Mouse (Mus musculus): ENCODE measurements around the gene Vgf. TPM values are rescaled to one million over a fixed set of nuclear protein-coding genes. Genes with fewer than 3 reads are reported as not detected.
A peak's percentile ranks its signal among the peaks of the same experiment; 100 is the strongest.

Vgf gene
- polyA plus RNA-seq, 1 experiment from 2014 or later: 0.40 TPM

DNA sequence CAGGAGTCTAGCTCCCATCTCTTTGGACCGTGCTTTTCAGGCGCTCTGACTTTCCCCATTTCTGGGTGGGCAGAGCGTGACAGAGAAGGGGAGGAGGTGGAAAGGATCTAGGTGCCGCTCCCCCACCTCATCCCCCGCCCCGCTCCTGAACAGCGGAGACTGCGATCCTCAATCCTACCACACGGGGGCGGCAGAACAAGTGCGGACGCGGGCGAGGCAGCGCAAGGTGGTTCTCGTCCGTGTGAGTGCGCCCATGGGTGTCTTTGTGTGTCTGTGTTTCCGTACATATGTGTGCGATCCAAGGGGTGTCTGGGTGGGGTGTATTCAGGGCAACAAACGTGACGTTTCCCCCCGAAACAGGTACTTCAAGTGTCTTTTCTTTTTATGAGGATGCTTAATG is 1.1 kb upstream of the Vgf start:
- H3K27ac ChIP-seq (ENCODE audit: low read depth, low read length): no peak overlapping the region
- 1% methylated on average over 23 of the region's 23 CpGs for WGBS
- no peak overlapping the region for H3K9ac ChIP-seq (ENCODE audit: low read length)
- no peaks in the 10 kb centered on the region for H3K36me3 ChIP-seq (ENCODE audit: control insufficient read depth, insufficient read depth, low read length)
- peak; percentile 98 for DNase-seq (ENCODE audit: low spot score, missing footprints)
- H3K9me3 ChIP-seq (ENCODE audit: control insufficient read depth, low read length): no peaks in the 10 kb centered on the region
- no peak overlapping the region for H3K4me3 ChIP-seq (ENCODE audit: low read depth, low read length)
- H3K27me3 ChIP-seq (ENCODE audit: control insufficient read depth, insufficient read depth, low read length): peaks cover 49% of the 10 kb centered on the region
- peaks cover 6% of the 10 kb centered on the region; the same call in 1 of the 2 replicates for H3K4me1 ChIP-seq (ENCODE audit: control insufficient read depth, insufficient read depth, low read length)
- no peak overlapping the region for H3K4me2 ChIP-seq
- no peak for ATAC-seq (ENCODE audit: low FRiP score)

DNA sequence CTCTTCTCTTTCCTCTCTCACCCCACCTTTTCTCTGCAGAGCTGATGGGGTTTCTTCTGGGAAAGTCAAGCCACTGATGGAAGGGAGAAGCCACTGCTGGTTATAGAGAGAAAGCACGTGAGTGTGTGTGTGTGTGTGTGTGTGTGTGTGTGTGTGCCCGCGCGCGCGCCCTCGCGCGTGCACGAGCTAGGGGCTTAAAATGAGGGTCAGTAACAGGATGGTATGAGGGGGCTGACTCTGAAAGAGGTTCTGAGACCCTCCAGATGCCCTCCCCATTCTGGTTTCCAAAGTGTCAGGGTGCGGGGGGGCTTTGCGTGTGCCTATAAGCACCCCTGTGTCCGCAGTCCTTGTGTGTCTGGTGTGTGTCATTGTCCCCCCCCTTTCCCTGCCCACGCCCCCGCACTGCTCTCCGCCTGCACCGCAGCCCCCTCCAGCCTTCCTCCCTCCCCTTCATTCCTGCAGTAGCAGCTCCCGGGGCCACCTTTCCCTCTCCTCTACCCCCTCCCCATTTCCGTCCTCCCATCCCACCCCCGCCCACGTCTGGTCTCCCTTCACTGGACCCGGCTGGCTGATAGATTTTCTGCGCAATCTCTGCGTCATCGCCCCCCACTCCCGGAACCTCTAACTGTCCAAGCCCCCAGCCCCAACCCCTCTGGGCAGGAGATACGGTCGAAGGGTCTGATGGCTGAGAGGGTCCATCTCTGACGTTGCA is 2.5 kb downstream of the Vgf start:
- Histone ChIP-seq H3K27ac (ENCODE audit: low read depth, low read length) (no peak overlapping the region), H3K4me1 (ENCODE audit: control insufficient read depth, insufficient read depth, low read length) (peaks cover 28% of the 10 kb centered on the region), H3K9ac (ENCODE audit: low read length) (no peak overlapping the region), H3K36me3 (ENCODE audit: control insufficient read depth, insufficient read depth, low read length) (no peaks in the 10 kb centered on the region), H3K27me3 (ENCODE audit: control insufficient read depth, insufficient read depth, low read length) (peaks cover 73% of the 10 kb centered on the region), H3K9me3 (ENCODE audit: control insufficient read depth, low read length) (no peaks in the 10 kb centered on the region), H3K4me2 (no peak overlapping the region), H3K4me3 (ENCODE audit: low read depth, low read length) (no peak overlapping the region)
- DNase-seq (ENCODE audit: low spot score, missing footprints): no peak
- 4% methylated on average over 29 of the region's 29 CpGs for WGBS
- no peak for ATAC-seq (ENCODE audit: low FRiP score)

DNA sequence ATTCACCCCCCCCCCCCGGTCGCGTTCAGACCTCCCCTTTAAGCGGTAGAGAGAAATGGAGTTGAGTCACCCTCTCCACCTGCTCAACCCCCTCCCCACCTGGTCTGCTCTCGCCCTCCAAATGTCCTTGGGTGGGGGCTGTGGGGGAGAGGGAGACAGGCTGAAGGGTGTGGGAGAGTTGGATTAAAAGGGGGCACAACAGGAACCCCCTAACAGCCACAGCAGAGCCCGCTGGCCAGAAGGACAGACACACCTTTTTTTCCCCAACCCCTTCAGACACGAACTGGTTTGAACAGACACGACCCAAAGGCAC is 3.0 kb downstream of the Vgf start:
- H3K9me3 ChIP-seq (ENCODE audit: control insufficient read depth, low read length): no peaks in the 10 kb centered on the region
- DNase-seq (ENCODE audit: low spot score, missing footprints): no peak
- no peak overlapping the region for H3K9ac ChIP-seq (ENCODE audit: low read length)
- WGBS: 2% methylated on average over 6 of the region's 8 CpGs
- H3K4me1 ChIP-seq (ENCODE audit: control insufficient read depth, insufficient read depth, low read length): peaks cover 28% of the 10 kb centered on the region
- peaks cover 72% of the 10 kb centered on the region for H3K27me3 ChIP-seq (ENCODE audit: control insufficient read depth, insufficient read depth, low read length)
- no peak overlapping the region for H3K27ac ChIP-seq (ENCODE audit: low read depth, low read length)
- peak overlapping the region; percentile 31 for H3K4me3 ChIP-seq (ENCODE audit: low read depth, low read length)
- H3K36me3 ChIP-seq (ENCODE audit: control insufficient read depth, insufficient read depth, low read length): no peaks in the 10 kb centered on the region
- H3K4me2 ChIP-seq: peak overlapping the region; percentile 52
- no peak for ATAC-seq (ENCODE audit: low FRiP score)

DNA sequence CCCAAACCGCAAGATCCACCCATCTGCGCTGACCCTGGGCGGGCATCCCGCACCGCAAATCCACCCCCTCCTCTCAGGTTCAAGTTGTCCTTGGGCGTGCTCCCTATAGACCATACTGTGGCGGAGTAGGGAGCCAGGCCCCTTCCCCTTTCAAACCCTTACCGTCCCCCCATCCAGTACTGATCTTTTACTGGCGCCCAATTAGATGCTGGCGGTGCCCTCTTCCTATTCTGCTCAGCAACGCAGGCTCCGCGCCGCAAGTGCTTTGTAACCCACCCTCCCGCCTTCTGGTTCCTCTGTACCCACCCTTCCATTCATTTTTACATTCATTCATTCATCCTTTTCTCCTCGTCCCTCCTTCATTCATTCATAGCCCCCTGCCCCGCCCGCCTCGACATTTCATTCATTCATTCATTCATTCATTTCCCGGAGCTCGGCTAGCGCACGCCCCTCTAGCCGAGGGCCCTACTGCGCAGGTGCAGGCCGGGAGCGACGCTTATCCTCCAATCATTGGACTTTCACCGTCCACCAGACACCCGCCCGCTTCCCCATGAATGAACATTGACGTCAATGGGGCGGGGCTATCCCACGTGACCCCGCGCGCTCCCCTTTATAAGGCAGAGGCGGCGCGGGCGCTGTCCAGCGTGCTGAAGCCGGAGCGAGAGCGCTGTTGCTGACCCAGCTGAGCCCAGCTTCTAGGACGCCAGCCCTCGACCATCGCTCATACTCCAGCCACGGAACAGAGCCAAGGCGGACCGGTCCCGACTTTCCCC is 3.6 kb downstream of the Vgf start:
- Histone ChIP-seq H3K27ac (ENCODE audit: low read depth, low read length) (no peak overlapping the region), H3K4me3 (ENCODE audit: low read depth, low read length) (peak overlapping the region; percentile 31), H3K36me3 (ENCODE audit: control insufficient read depth, insufficient read depth, low read length) (no peaks in the 10 kb centered on the region), H3K9ac (ENCODE audit: low read length) (peak overlapping the region; percentile 11; the same call in 1 of the 2 replicates), H3K9me3 (ENCODE audit: control insufficient read depth, low read length) (no peaks in the 10 kb centered on the region), H3K4me2 (peak overlapping the region; percentile 52), H3K4me1 (ENCODE audit: control insufficient read depth, insufficient read depth, low read length) (peaks cover 28% of the 10 kb centered on the region), H3K27me3 (ENCODE audit: control insufficient read depth, insufficient read depth, low read length) (peaks cover 66% of the 10 kb centered on the region)
- DNase-seq (ENCODE audit: low spot score, missing footprints): peak; percentile 100
- peak; percentile 77 for ATAC-seq (ENCODE audit: low FRiP score)
- WGBS: under 1% methylated on average over 52 of the region's 52 CpGs

DNA sequence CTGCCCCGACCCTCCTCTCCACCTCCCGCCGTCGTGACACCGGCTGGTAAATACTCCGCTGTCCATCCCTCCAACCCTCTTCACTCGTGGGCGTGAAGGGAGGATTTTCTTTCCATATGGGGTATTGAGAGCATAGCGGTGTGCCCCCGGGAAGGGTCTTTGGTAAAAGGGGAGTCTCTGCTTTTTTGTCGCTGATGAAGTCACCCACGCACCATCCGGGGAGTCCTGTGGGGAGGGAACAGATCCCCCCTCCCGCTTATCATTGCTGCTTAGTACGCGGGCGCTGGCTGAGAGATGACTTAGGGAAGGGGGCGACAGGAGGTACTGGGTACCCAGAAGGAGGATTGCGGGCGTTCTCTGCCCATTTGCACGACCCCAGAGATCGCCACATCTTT is 4.2 kb downstream of the Vgf start:
- Histone ChIP-seq H3K9me3 (ENCODE audit: control insufficient read depth, low read length) (no peaks in the 10 kb centered on the region), H3K4me3 (ENCODE audit: low read depth, low read length) (peak overlapping the region; percentile 31), H3K4me1 (ENCODE audit: control insufficient read depth, insufficient read depth, low read length) (peaks cover 26% of the 10 kb centered on the region), H3K27ac (ENCODE audit: low read depth, low read length) (no peak overlapping the region), H3K36me3 (ENCODE audit: control insufficient read depth, insufficient read depth, low read length) (no peaks in the 10 kb centered on the region), H3K4me2 (peak overlapping the region; percentile 52), H3K27me3 (ENCODE audit: control insufficient read depth, insufficient read depth, low read length) (peaks cover 63% of the 10 kb centered on the region), H3K9ac (ENCODE audit: low read length) (no peak overlapping the region)
- no peak for ATAC-seq (ENCODE audit: low FRiP score)
- DNase-seq (ENCODE audit: low spot score, missing footprints): no peak
- WGBS: 15% methylated on average over 22 of the region's 22 CpGs

DNA sequence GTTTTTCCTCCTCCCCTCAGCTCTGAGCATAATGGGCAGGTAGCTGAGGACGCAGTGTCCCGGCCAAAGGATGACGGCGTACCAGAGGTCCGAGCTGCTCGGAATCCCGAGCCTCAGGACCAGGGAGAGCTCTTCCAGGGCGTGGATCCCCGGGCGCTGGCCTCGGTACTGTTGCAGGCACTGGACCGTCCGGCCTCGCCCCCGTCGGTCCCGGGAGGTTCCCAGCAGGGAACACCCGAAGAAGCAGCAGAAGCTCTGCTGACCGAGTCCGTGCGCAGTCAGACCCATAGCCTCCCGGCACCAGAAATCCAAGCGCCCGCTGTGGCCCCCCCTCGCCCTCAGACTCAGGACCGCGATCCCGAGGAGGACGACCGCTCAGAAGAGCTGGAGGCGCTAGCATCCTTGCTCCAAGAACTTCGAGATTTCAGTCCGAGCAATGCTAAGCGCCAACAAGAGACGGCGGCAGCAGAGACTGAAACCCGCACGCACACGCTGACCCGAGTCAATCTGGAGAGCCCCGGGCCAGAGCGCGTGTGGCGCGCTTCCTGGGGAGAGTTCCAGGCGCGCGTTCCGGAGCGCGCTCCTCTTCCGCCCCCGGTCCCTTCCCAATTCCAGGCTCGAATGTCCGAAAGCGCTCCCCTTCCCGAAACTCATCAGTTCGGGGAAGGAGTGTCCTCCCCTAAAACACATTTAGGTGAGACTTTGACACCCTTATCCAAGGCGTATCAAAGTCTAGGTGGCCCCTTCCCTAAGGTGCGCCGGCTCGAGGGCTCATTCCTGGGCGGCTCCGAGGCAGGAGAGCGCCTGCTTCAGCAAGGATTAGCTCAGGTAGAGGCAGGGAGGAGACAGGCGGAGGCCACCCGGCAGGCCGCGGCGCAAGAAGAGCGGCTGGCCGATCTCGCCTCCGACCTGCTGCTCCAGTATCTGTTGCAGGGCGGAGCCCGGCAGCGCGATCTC is 5.2 kb downstream of the Vgf start:
- Histone ChIP-seq H3K4me2 (peak overlapping the region; percentile 97), H3K27ac (ENCODE audit: low read depth, low read length) (no peak overlapping the region), H3K27me3 (ENCODE audit: control insufficient read depth, insufficient read depth, low read length) (peaks cover 54% of the 10 kb centered on the region), H3K4me1 (ENCODE audit: control insufficient read depth, insufficient read depth, low read length) (peaks cover 26% of the 10 kb centered on the region), H3K9me3 (ENCODE audit: control insufficient read depth, low read length) (no peaks in the 10 kb centered on the region), H3K36me3 (ENCODE audit: control insufficient read depth, insufficient read depth, low read length) (no peaks in the 10 kb centered on the region; the same call in 1 of the 2 replicates), H3K9ac (ENCODE audit: low read length) (peak overlapping the region; percentile 40; the same call in 1 of the 2 replicates), H3K4me3 (ENCODE audit: low read depth, low read length) (peak overlapping the region; percentile 43)
- ATAC-seq (ENCODE audit: low FRiP score) (no peak), DNase-seq (ENCODE audit: low spot score, missing footprints) (peak; percentile 89)
- WGBS: under 1% methylated on average over 78 of the region's 78 CpGs

DNA sequence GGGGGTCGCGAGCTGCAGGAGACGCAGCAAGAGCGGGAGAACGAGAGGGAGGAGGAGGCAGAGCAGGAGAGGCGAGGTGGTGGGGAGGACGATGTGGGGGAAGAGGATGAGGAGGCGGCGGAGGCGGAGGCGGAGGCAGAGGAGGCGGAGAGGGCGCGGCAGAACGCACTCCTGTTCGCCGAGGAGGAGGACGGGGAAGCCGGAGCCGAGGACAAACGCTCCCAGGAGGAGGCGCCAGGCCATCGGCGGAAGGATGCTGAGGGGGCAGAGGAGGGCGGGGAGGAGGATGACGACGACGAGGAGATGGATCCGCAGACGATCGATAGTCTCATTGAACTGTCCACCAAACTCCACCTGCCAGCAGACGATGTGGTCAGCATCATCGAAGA is 5.8 kb downstream of the Vgf start:
- H3K4me2 ChIP-seq: peak overlapping the region; percentile 97
- 0 out of 2 replicates have a peak, but pooled peaks have one; percentile 15 for ATAC-seq (ENCODE audit: low FRiP score)
- peak overlapping the region; percentile 40; the same call in 1 of the 2 replicates for H3K9ac ChIP-seq (ENCODE audit: low read length)
- no peaks in the 10 kb centered on the region for H3K9me3 ChIP-seq (ENCODE audit: control insufficient read depth, low read length)
- DNase-seq (ENCODE audit: low spot score, missing footprints): no peak
- H3K4me1 ChIP-seq (ENCODE audit: control insufficient read depth, insufficient read depth, low read length): peaks cover 26% of the 10 kb centered on the region
- H3K27me3 ChIP-seq (ENCODE audit: control insufficient read depth, insufficient read depth, low read length): peaks cover 47% of the 10 kb centered on the region
- under 1% methylated on average over 32 of the region's 33 CpGs for WGBS
- no peak overlapping the region for H3K27ac ChIP-seq (ENCODE audit: low read depth, low read length)
- H3K36me3 ChIP-seq (ENCODE audit: control insufficient read depth, insufficient read depth, low read length): no peaks in the 10 kb centered on the region; the same call in 1 of the 2 replicates
- peak overlapping the region; percentile 43 for H3K4me3 ChIP-seq (ENCODE audit: low read depth, low read length)

DNA sequence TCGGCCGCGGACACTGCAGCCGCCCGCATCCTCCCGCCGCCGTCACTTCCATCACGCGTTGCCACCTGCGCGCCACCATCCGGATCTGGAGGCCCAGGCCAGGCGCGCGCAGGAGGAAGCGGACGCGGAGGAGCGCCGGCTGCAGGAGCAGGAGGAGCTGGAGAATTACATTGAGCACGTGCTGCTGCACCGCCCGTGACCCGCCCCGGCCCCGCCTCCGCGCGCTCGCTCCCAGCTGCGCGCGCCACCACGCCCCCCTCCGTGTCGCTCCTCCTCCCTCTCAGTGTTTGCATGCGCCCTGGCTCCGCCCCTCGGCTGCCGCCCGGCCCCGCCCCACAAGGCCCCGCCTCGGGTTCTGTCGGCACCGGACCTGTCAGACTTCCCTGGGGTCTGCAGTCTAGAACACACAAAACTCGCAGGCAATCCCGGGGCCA is 6.5 kb downstream of the Vgf start:
- H3K4me1 ChIP-seq (ENCODE audit: control insufficient read depth, insufficient read depth, low read length): peaks cover 26% of the 10 kb centered on the region
- peak overlapping the region; percentile 97 for H3K4me2 ChIP-seq
- peak overlapping the region; percentile 43 for H3K4me3 ChIP-seq (ENCODE audit: low read depth, low read length)
- WGBS: 0% methylated on average over 49 of the region's 49 CpGs
- peaks cover 44% of the 10 kb centered on the region for H3K27me3 ChIP-seq (ENCODE audit: control insufficient read depth, insufficient read depth, low read length)
- peaks cover 2% of the 10 kb centered on the region; the same call in 1 of the 2 replicates for H3K36me3 ChIP-seq (ENCODE audit: control insufficient read depth, insufficient read depth, low read length)
- peak overlapping the region; percentile 40 for H3K9ac ChIP-seq (ENCODE audit: low read length)
- ATAC-seq (ENCODE audit: low FRiP score) (peak; percentile 74), DNase-seq (ENCODE audit: low spot score, missing footprints) (peak; percentile 99)
- H3K9me3 ChIP-seq (ENCODE audit: control insufficient read depth, low read length): no peaks in the 10 kb centered on the region
- no peak overlapping the region for H3K27ac ChIP-seq (ENCODE audit: low read depth, low read length)
